Mouse (Mus musculus): ENCODE results near the gene Ralgapa2.

- TF ChIP-seq CTCF (IDR thresholded peaks at IDR 0.05; ENCODE audit: insufficient read depth, low read length) (no peak), POLR2A (IDR thresholded peaks at IDR 0.05; ENCODE audit: borderline replicate concordance, extremely low read depth, low read depth, low read length) (no peak)
Measured at GRCm38 (mm10) chr2:146510780-146511179, 1.4 kb downstream of the Ralgapa2 start.
